Mouse (Mus musculus): ENCODE measurements around the gene Arl3.

GRCm38 (mm10) chr19:46534542-46535098 lies 38.4 kb downstream of the Arl3 start:
- TF ChIP-seq CTCF (IDR thresholded peaks at IDR 0.05; ENCODE audit: control insufficient read depth, insufficient read depth, insufficient read length), result no peak
- no peak for TF ChIP-seq USF1 (IDR thresholded peaks at IDR 0.05; ENCODE audit: low read depth)
- no peak for TF ChIP-seq MYOD1 (IDR thresholded peaks at IDR 0.05; ENCODE audit: control insufficient read depth, insufficient read length, low read depth)
- no peak for TF ChIP-seq MAX (IDR thresholded peaks at IDR 0.05)

Measured in C2C12 (cell line).